Mouse (Mus musculus): ENCODE measurements around the gene Fcer2a. TPM values are rescaled to one million over a fixed set of nuclear protein-coding genes. Genes with fewer than 3 reads are reported as not detected.

The Fcer2a gene
- polyA plus RNA-seq (2015; fragmentation: Nextera tagmentation; extraction: Ambion mirVana): 0.13 and 0.34 TPM in 2 replicates

DNA sequence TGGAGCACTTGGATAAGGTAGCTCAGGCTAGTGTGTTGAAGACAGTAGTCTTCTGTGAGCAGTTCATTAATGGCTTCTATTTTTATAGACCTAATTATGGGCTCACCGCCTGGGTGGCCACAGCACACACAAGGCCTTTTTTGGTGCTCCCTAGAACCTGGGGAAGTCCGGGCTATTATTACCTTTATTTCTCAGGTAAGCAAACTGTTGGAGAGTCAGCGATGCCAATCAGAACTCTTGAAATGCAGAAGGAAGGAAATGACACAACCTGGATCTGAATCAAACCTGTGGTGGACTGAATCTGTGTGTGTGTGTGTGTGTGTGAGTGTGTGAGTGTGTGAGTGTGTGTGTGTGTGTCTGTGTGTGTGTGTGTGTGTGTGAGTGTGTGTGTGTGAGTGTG, at the start of gene Fcer2a:
Fcer2a (minus strand) TSS at position 55 of the 400 bp plus-strand sequence.
- Histone ChIP-seq H3K4me2 (no peak within 1 kb of the TSS), H3K4me1 (replicated peaks) (no peaks in the 10 kb centered on the region), H3K27ac (replicated peaks) (no peak within 1 kb of the TSS), H3K27me3 (no peaks in the 10 kb centered on the region), H3K36me3 (no peaks in the 10 kb centered on the region), H3K9me3 (no peaks in the 10 kb centered on the region), H3K4me3 (no peak within 1 kb of the TSS), H3K9ac (no peak within 1 kb of the TSS)
- 90% methylated on average over 3 of the region's 3 CpGs for WGBS
- ATAC-seq (ENCODE audit: low FRiP score, low read depth): no peak

DNA sequence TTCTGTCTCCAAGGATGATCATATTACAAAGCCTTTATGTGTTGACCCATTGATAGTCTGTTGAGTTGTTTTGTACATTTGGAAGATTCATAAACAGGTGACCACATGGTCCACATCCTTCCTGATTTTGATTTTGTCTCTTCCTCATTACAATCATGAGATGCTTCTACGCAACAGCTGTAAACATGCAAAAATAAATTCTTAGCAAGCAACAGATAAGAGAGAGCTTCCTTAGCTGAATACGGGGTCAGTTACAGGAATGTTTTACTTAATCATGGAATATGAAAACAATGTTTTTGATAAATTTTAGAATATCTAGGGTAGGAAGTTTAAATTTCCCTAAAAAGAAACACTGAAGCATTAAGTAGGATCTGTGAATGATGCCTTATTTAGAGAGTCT, 43.0 kb upstream of the Fcer2a start:
- no peak overlapping the region for H3K4me3 ChIP-seq
- no peak for ATAC-seq (ENCODE audit: low FRiP score, low read depth)
- no peak overlapping the region for H3K4me2 ChIP-seq
- H3K36me3 ChIP-seq: no peaks in the 10 kb centered on the region
- WGBS: 92% methylated on average over 2 of the region's 2 CpGs
- H3K9ac ChIP-seq: no peak overlapping the region
- H3K4me1 ChIP-seq (replicated peaks): no peaks in the 10 kb centered on the region
- no peaks in the 10 kb centered on the region for H3K27me3 ChIP-seq
- no peaks in the 10 kb centered on the region for H3K9me3 ChIP-seq
- H3K27ac ChIP-seq (replicated peaks): no peak overlapping the region

DNA sequence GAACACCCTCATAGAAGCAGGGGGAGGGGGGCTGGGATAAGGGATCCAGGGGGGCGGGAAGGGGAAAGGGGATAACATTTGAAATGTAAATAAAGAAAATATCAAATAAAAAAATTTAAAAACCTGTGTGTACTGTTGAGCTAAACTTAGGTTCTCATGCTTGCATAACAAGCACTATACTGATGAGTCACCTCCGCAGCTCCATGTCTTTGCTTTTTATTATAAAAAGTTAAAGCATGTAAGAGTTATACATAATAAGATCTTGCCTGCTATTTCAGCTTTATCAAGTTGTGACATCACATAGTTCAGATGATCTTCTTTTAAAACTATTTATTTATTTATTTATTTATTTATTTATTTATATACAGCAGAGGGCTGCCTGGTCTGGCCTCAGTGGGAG, 41.6 kb upstream of the Fcer2a start:
- ATAC-seq (ENCODE audit: low FRiP score, low read depth): no peak

DNA sequence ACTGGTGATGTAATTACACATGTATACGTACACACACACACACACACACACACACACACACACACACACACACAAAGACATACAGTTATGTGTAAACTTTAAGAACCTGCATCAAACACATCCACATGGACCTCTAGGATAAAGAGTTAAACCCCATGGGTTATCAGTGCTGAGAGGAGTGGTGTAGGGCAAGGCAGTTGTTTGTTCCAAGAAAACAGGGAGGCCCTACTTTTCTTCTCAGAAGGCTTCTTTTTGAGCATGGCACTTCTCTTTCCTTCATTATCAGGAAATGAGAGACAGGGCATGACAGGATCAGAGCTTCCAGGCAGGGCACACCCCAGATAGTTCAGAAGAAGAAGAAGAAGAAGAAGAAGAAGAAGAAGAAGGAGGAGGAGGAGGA, 40.1 kb upstream of the Fcer2a start:
- Histone ChIP-seq H3K9ac (no peak overlapping the region), H3K4me1 (replicated peaks) (no peaks in the 10 kb centered on the region), H3K36me3 (no peaks in the 10 kb centered on the region), H3K9me3 (no peaks in the 10 kb centered on the region), H3K27ac (replicated peaks) (no peak overlapping the region), H3K4me3 (no peak overlapping the region), H3K27me3 (no peaks in the 10 kb centered on the region), H3K4me2 (no peak overlapping the region)
- 59% methylated on average over 1 of the region's 1 CpGs for WGBS
- no peak for ATAC-seq (ENCODE audit: low FRiP score, low read depth)

More for the DNA sequence above, 41.6 kb upstream of the Fcer2a start:
- H3K36me3 ChIP-seq: no peaks in the 10 kb centered on the region
- H3K9ac ChIP-seq: no peak overlapping the region
- no peaks in the 10 kb centered on the region for H3K9me3 ChIP-seq
- H3K4me1 ChIP-seq (replicated peaks): no peaks in the 10 kb centered on the region
- no peak overlapping the region for H3K27ac ChIP-seq (replicated peaks)
- no peaks in the 10 kb centered on the region for H3K27me3 ChIP-seq
- WGBS: 81% methylated on average over 2 of the region's 2 CpGs
- H3K4me2 ChIP-seq: no peak overlapping the region
- H3K4me3 ChIP-seq: no peak overlapping the region

DNA sequence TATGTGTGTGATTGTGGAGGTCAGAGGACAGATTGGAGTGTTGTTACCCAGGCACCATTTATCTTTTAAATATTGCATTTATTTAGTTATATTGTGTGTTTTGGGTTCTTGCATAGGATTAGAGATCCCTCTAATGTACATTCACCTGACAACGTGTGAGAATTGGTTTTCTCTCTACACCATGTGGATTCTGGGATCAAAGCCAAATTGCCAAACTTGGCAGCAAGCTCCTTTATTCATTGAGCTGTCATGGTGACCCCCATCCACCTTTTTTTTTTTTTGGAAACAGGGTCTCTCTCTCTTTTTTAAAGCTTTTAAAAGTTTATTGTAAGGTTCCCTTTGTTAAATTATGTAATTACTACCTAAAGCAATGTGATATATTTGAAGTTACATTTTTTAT, 27.1 kb upstream of the Fcer2a start:
- H3K9me3 ChIP-seq: no peaks in the 10 kb centered on the region
- no peaks in the 10 kb centered on the region for H3K36me3 ChIP-seq
- no peaks in the 10 kb centered on the region for H3K4me1 ChIP-seq (replicated peaks)
- no peak overlapping the region for H3K4me3 ChIP-seq
- 37% methylated on average over 1 of the region's 1 CpGs for WGBS
- no peak overlapping the region for H3K9ac ChIP-seq
- no peak overlapping the region for H3K27ac ChIP-seq (replicated peaks)
- H3K27me3 ChIP-seq: no peaks in the 10 kb centered on the region
- no peak overlapping the region for H3K4me2 ChIP-seq
- ATAC-seq (ENCODE audit: low FRiP score, low read depth): no peak

DNA sequence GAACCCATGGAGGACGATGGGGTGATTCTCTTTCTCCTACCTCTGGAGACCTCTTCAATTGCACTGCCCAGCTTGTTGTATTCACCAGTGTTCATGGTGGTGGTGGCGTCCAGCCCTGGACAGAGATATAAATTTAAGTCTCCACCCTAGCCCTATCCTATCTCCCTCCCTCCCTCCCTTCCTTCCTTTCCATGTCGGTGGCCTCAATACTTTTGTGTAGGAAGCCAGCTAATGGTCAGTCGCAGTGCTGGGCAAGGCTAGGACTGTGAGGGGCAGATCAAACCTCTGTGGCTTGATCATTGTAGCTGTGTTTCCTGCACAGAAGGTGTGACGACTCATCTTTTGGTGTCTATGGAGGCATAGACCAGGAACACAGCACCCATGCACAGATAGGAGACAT, 26.6 kb upstream of the Fcer2a start, which contains the start of gene Clec4g:
Clec4g (minus strand) TSS at position 101 of the 400 bp plus-strand sequence.
- Histone ChIP-seq H3K4me2 (no peak within 1 kb of the TSS), H3K36me3 (no peaks in the 10 kb centered on the region), H3K9me3 (no peaks in the 10 kb centered on the region), H3K9ac (no peak within 1 kb of the TSS), H3K4me1 (replicated peaks) (no peaks in the 10 kb centered on the region), H3K27ac (replicated peaks) (no peak within 1 kb of the TSS), H3K27me3 (no peaks in the 10 kb centered on the region), H3K4me3 (no peak within 1 kb of the TSS)
- 75% methylated on average over 5 of the region's 5 CpGs for WGBS
- no peak for ATAC-seq (ENCODE audit: low FRiP score, low read depth)

DNA sequence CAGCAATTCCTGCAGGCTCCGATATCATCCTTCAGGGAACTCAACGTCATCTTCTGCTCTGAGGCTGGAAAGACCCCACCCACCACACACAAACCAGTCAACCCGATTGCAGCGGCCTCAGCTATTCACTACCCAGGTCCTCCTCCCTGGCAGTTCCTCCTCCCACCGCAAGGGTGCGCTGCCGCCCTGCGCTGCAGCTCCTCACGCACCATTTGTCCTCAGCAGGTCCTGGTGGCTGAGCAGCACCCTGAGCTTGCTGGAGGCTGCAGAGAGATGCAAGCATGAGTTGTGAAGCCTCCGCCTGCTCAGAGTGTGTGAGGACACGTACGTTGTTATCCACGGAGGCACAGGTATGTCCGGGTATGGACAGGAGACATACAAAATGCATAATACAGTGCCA, 24.6 kb upstream of the Fcer2a start:
- Histone ChIP-seq H3K4me1 (replicated peaks) (no peaks in the 10 kb centered on the region), H3K36me3 (no peaks in the 10 kb centered on the region), H3K4me3 (no peak overlapping the region), H3K27me3 (no peaks in the 10 kb centered on the region), H3K9ac (no peak overlapping the region), H3K4me2 (no peak overlapping the region), H3K9me3 (no peaks in the 10 kb centered on the region), H3K27ac (replicated peaks) (no peak overlapping the region)
- WGBS: 20% methylated on average over 14 of the region's 14 CpGs
- no peak for ATAC-seq (ENCODE audit: low FRiP score, low read depth)

DNA sequence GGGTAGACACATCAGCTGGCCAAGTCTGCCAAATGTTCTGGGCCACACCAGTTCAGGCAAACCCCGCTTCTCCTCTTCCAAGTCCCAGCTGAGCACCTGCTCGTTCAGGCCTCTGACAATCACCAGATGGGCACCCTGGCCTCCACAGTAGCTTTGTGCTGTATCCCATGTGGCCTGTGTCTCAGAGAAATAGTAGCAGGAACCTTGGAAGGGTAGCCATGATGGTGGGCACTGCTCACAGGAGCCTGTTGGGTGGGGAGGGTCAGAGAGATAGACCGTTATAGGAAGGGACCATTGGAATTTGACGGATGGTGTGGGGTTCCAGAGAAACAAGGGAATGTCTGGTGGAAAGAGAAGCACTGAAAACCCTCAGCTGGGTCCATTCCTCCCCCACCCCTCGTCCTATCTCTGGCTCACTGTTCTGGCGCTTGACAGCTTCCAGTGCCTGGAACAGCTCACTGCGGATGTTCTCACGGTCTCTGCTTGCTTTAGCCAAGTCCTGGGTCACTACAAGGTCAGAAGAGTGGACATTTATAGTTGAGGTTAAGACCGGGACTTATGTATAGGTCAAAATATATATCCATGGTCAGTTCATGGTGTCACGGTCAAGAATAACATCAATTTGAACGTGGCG, 23.5 kb upstream of the Fcer2a start:
- H3K4me3 ChIP-seq: no peak overlapping the region
- WGBS: 90% methylated on average over 12 of the region's 12 CpGs
- H3K27ac ChIP-seq (replicated peaks): no peak overlapping the region
- H3K4me2 ChIP-seq: no peak overlapping the region
- no peak for ATAC-seq (ENCODE audit: low FRiP score, low read depth)
- H3K9me3 ChIP-seq: no peaks in the 10 kb centered on the region
- H3K9ac ChIP-seq: no peak overlapping the region
- no peaks in the 10 kb centered on the region for H3K36me3 ChIP-seq
- H3K4me1 ChIP-seq (replicated peaks): no peaks in the 10 kb centered on the region
- H3K27me3 ChIP-seq: no peaks in the 10 kb centered on the region

DNA sequence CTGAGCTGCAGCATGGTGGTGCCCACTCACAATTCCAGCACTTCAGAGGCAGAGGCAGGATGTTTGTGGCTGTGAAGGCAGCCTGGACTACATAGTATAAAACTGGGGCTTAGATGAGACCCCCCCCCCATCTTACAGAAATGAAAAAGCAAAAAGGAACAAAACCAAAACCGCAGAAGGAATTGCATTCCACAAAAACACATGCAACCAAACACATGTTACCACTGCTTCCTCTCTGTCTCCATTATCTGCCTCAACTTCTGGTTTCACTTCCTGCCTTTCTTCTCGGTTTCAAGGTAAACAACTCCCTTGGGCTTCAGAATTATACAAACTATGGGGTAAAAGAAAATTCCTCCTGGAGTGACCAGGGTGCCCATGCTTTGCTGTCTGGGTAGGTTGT, 17.7 kb upstream of the Fcer2a start:
- WGBS: 73% methylated on average over 2 of the region's 2 CpGs
- H3K4me3 ChIP-seq: no peak overlapping the region

DNA sequence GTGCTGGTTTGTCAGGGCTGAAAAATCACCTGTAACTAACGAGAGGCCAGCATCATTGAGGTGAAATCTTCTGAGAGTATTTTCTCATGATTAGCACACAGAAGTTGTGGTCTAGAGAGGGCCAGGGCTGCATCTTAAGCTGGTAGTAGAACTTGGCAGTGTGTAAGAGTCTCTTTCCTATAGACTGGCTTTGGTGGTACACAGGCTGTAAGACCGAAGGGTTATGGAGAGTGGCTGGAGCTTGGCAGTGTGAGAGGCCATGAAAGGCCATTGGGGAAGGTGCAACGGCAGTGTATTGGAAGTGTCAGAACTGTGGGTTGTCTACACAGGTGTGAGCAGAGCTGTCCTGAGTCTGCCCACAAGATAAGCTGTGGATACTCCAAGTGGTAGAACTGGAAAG, 16.3 kb upstream of the Fcer2a start:
- H3K9ac ChIP-seq: no peak overlapping the region
- H3K9me3 ChIP-seq: no peaks in the 10 kb centered on the region
- H3K4me3 ChIP-seq: no peak overlapping the region
- WGBS: 90% methylated on average over 3 of the region's 3 CpGs
- no peak overlapping the region for H3K4me2 ChIP-seq
- no peaks in the 10 kb centered on the region for H3K4me1 ChIP-seq (replicated peaks)
- H3K36me3 ChIP-seq: no peaks in the 10 kb centered on the region
- no peaks in the 10 kb centered on the region for H3K27me3 ChIP-seq
- ATAC-seq (ENCODE audit: low FRiP score, low read depth): no peak
- no peak overlapping the region for H3K27ac ChIP-seq (replicated peaks)

More for the DNA sequence above, 17.7 kb upstream of the Fcer2a start:
- Histone ChIP-seq H3K36me3 (no peaks in the 10 kb centered on the region), H3K9me3 (no peaks in the 10 kb centered on the region), H3K27me3 (no peaks in the 10 kb centered on the region), H3K4me2 (no peak overlapping the region), H3K9ac (no peak overlapping the region), H3K4me1 (replicated peaks) (no peaks in the 10 kb centered on the region), H3K27ac (replicated peaks) (no peak overlapping the region)
- no peak for ATAC-seq (ENCODE audit: low FRiP score, low read depth)

DNA sequence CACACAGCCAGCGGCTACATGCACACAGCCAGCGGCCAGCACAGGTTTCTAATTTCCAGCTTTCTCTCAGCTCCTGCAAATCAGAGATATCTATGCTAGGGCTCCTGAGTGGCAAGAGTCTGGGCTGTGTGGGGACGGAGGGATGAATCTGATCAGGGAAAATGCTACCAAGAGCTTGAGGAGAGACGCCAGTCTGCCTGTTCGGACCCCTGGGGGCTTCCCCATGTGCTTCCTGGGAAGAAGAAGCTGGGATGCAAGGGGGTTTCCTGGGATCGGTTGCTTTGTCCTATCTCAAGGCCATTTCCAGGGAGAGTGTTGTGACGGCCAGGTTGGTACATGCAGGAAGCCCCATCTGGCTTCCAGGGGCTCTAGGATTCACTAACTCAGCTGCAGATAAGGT, 13.6 kb upstream of the Fcer2a start:
- Histone ChIP-seq H3K27me3 (no peaks in the 10 kb centered on the region), H3K4me3 (no peak overlapping the region), H3K9me3 (no peaks in the 10 kb centered on the region), H3K9ac (no peak overlapping the region), H3K36me3 (no peaks in the 10 kb centered on the region), H3K4me2 (no peak overlapping the region), H3K4me1 (replicated peaks) (no peaks in the 10 kb centered on the region), H3K27ac (replicated peaks) (no peak overlapping the region)
- no peak for ATAC-seq (ENCODE audit: low FRiP score, low read depth)
- WGBS: 74% methylated on average over 7 of the region's 7 CpGs

DNA sequence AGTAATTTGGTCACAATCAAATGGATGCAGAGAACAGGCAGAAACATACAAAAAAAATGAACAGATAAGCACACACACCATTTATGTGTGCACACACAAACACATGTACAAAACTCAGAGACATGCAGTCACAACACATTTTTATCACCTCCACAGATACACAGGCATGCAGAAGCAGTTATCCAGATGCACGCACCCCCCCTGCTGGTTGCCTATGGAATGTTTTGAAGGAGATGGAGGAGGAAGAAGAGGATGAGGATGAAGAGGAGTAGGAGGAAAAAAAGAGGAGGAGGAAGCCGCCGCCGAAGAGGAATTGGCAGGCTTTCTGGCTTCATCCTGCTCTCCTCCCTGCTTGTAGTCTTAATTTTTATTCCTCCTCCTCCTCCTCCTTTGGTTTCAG, 11.7 kb upstream of the Fcer2a start:
- H3K9ac ChIP-seq: no peak overlapping the region
- no peak overlapping the region for H3K27ac ChIP-seq (replicated peaks)
- no peaks in the 10 kb centered on the region for H3K27me3 ChIP-seq
- H3K4me2 ChIP-seq: no peak overlapping the region
- ATAC-seq (ENCODE audit: low FRiP score, low read depth): no peak
- H3K4me3 ChIP-seq: no peak overlapping the region
- H3K36me3 ChIP-seq: no peaks in the 10 kb centered on the region
- WGBS: 69% methylated on average over 4 of the region's 4 CpGs
- no peaks in the 10 kb centered on the region for H3K9me3 ChIP-seq
- H3K4me1 ChIP-seq (replicated peaks): no peaks in the 10 kb centered on the region

DNA sequence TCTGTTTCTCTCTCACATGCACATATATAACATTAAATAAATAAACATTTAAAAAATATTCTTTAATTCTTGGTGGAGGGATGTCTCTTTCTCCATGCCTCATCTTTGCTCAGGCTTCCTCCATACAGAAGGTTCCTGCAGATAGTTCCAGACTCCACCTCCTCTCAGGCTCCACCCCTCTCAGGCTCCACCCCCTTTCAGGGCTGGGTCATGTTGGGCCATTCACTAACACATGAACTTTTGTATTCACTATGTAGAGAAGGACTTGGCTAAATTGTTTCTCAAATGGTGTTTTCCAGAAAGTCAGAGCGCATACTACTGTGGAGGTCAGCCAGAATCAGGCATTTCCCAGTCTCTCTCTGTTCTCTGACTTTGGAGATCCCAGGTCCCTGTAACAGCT, 7.5 kb upstream of the Fcer2a start:
- no peak overlapping the region for H3K27ac ChIP-seq (replicated peaks)
- no peak overlapping the region for H3K4me2 ChIP-seq
- WGBS: 92% methylated on average over 1 of the region's 1 CpGs
- no peak overlapping the region for H3K9ac ChIP-seq
- H3K27me3 ChIP-seq: no peaks in the 10 kb centered on the region
- no peak for ATAC-seq (ENCODE audit: low FRiP score, low read depth)
- H3K4me3 ChIP-seq: no peak overlapping the region
- no peaks in the 10 kb centered on the region for H3K9me3 ChIP-seq
- H3K4me1 ChIP-seq (replicated peaks): no peaks in the 10 kb centered on the region
- H3K36me3 ChIP-seq: no peaks in the 10 kb centered on the region

Data from hindbrain, embryonic 15.5 days (tissue).